Mouse (Mus musculus) small intestine, adult 2 months (tissue): ENCODE measurements around the gene Eva1b.

Source experiments
- CTCF ChIP-seq: fragments of 200-500 bp; IDR thresholded peaks from 2 replicates; pipeline ENCODE4 v1.5.1; 2012; ENCODE audit warnings: low read depth, mild to moderate bottlenecking, control low read depth, inconsistent platforms, low read length, moderate library complexity, mixed read lengths; ENCODE audit not compliant: insufficient replicate concordance, insufficient read length; ENCODE audit errors: extremely low read depth
- POLR2A ChIP-seq: fragments of 200-500 bp; IDR thresholded peaks from 2 replicates; pipeline ENCODE4 v1.6.1; 2012; ENCODE audit warnings: low read depth, mild to moderate bottlenecking, control low read depth, inconsistent platforms, low read length, moderate library complexity

DNA sequence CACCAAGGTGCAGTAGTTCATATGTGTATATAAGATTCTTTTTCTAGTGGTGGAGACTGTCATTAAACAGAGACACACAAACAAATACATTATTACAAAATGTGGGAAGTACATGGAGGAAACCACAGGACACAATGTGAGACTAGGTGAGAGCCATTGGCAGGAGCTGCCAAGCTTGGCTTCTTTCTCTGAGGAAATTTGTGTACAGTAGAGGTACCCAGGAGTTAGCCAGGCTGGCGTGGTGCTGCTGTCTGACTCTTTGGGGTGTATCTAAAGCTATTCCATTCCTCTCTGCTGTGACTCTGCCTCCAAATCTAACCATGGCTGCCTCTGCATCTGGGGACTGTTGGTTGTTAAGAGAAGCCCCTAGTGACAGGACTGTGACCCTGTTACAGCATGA is 28.5 kb upstream of the Eva1b start:
- no peak for TF ChIP-seq CTCF
- TF ChIP-seq POLR2A: no peak
